Mouse (Mus musculus) cortical plate, adult 2 months (tissue): ENCODE results near the gene Aicda.

Source experiments
- CTCF ChIP-seq: fragments of 200-500 bp; IDR thresholded peaks from 2 replicates; pipeline ENCODE4 v1.5.1; 2011; ENCODE audit warnings: mild to moderate bottlenecking, control low read depth, low read length; ENCODE audit not compliant: insufficient read depth; ENCODE audit errors: extremely low read depth
- POLR2A ChIP-seq: fragments of 200-500 bp; IDR thresholded peaks from 2 replicates; pipeline ENCODE4 v1.6.1; 2011; ENCODE audit warnings: mild to moderate bottlenecking, low read length, control low read depth; ENCODE audit not compliant: insufficient read depth; ENCODE audit errors: extremely low read depth

DNA sequence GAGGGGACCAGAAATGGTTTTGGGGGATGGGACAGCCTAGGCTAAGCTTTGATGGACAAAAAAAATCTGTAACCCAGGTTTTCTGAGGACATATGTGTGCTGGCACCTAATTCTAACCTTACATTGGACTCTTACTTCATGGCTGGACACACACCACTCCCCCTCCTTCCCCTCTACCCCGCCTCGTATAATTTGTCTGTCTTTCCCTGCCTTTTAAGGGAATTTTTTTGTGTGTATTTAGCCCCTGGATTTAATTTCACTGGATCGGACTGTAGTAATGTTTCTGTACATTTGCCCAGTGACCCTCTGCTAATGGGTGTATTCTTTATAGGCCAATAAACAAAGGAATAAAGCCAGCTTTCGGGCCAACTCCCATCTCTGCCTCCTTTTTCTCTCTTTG, 48.6 kb upstream of the Aicda start:
- TF ChIP-seq POLR2A (no peak), CTCF (no peak)
